Mouse (Mus musculus) liver, embryonic 14.5 days (tissue): Measurements from ENCODE around the gene Gng3.
A peak's percentile ranks its signal among the peaks of the same experiment; 100 is the strongest.

ENCODE experiments used
- CTCF ChIP-seq: IDR thresholded peaks from 2 replicates; pipeline ENCODE4 v1.5.1; 2016; ENCODE audit warnings: antibody characterized with exemption, low read depth, control low read depth
- EP300 ChIP-seq: IDR thresholded peaks from 2 replicates; pipeline ENCODE4 v1.6.1; 2016; ENCODE audit warnings: antibody characterized with exemption, low read depth

DNA sequence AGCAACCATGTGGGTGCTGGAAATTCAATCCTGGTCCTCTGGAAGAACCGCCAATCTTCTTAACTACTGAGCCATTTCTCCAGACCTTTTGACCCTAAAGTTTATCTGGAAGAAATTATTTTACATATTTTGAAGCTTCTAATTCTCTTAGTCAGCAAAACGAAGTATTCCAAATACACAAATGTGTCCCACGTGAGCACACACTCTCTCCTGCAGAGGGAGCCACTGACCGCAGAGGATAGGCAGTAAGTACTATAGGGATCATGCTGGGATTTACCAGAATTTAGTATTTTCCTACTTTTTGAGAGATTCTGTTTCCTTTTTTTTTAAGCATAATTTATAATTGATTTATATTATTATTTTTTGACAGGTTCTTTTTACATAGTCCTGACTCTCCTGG lies 18.7 kb upstream of the Gng3 start:
- TF ChIP-seq CTCF = peak; percentile 78
- no peak for TF ChIP-seq EP300
